Mouse (Mus musculus) small intestine, adult 2 months (tissue): Measurements from ENCODE around the gene Olfr308.

Source experiments
- CTCF ChIP-seq: fragments of 200-500 bp; IDR thresholded peaks from 2 replicates; pipeline ENCODE4 v1.5.1; 2012; ENCODE audit warnings: low read depth, mild to moderate bottlenecking, control low read depth, inconsistent platforms, low read length, moderate library complexity, mixed read lengths; ENCODE audit not compliant: insufficient replicate concordance, insufficient read length; ENCODE audit errors: extremely low read depth
- POLR2A ChIP-seq: fragments of 200-500 bp; IDR thresholded peaks from 2 replicates; pipeline ENCODE4 v1.6.1; 2012; ENCODE audit warnings: low read depth, mild to moderate bottlenecking, control low read depth, inconsistent platforms, low read length, moderate library complexity

DNA sequence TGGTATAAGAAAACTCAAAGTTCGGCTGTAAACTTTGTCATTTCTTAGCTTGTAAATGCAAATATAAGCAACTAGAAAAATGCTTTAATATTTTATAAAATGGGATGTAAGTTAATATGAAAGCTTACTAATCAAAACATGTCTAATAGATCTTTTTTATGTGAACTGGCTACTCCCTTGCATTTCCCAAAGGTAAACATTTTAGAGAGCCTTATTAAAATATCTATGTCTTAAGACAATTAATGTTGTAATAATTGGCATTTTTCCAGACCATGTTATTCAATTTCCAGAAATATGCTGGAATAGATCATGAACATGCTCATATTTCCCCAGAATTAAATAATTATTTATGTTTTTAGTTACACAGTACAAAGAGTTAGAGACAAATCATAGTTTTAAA is 12.1 kb upstream of the Olfr308 start, which contains the start of gene Olfr307:
- TF ChIP-seq POLR2A (no peak), CTCF (no peak)
